Mouse (Mus musculus) liver, embryonic 14.5 days (tissue): Measurements from ENCODE around the gene Gas7. TPM values are rescaled to one million over a fixed set of nuclear protein-coding genes. Genes with fewer than 3 reads are reported as not detected.

Experiments
- ATAC-seq: fragments of 200-750 bp; cut with Nextera tagmentation; 2 replicates; pipeline ENCODE4 v1.8.0; 2017; ENCODE audit warnings: moderate number of reproducible peaks, mild to moderate bottlenecking, moderate library complexity; ENCODE audit not compliant: insufficient read depth
- DNase-seq, 3 experiments: peaks; one replicate each; pipeline ENCODE4 v3.0.0-alpha.2; 2012 to 2013; ENCODE audit warnings: low read depth in 3 of 3, low spot score in 3 of 3
- H3K27ac ChIP-seq: fragments of 300-500 bp; sonication (generic); 2 replicates; pipeline ENCODE4 v1.5.1; 2014; ENCODE audit warnings: moderate library complexity, mild to moderate bottlenecking, control low read depth, inconsistent platforms
- H3K27me3 ChIP-seq: fragments of 300-500 bp; sonication (generic); 2 replicates; pipeline ENCODE4 v1.6.1; 2014; ENCODE audit warnings: mild to moderate bottlenecking, low read length, moderate library complexity; ENCODE audit not compliant: control insufficient read depth, insufficient read depth
- H3K36me3 ChIP-seq: fragments of 300-500 bp; sonication (generic); replicated peaks from 2 replicates; pipeline ENCODE4 v1.6.1; 2014; ENCODE audit warnings: low read depth; ENCODE audit not compliant: control insufficient read depth, insufficient read depth
- H3K4me1 ChIP-seq, 2 experiments: fragments of 200-500 bp in 1 of 2; fragments of 300-500 bp in 1 of 2; sonication (generic) in 1 of 2; replicated peaks; 2 replicates each; pipeline ENCODE4 v1.6.1; 2012 to 2014; ENCODE audit warnings: antibody characterized with exemption in 1 of 2, inconsistent platforms in 1 of 2, low read length in 1 of 2; ENCODE audit not compliant: control insufficient read depth in 2 of 2, insufficient read depth in 2 of 2
- H3K4me2 ChIP-seq: fragments of 300-500 bp; sonication (generic); 2 replicates; pipeline ENCODE4 v1.6.1; 2014; ENCODE audit warnings: low read depth, mild to moderate bottlenecking, control low read depth, moderate library complexity
- H3K4me3 ChIP-seq, 2 experiments: fragments of 200-500 bp in 1 of 2; fragments of 300-500 bp in 1 of 2; sonication (generic) in 1 of 2; 2 replicates each; pipeline ENCODE4 v1.5.1; 2012 to 2014; ENCODE audit warnings: low read depth in 2 of 2, low read length in 2 of 2, mild to moderate bottlenecking in 2 of 2, control low read depth in 1 of 2, inconsistent platforms in 1 of 2, moderate library complexity in 1 of 2; ENCODE audit not compliant: insufficient read depth in 1 of 2
- H3K9ac ChIP-seq: fragments of 300-500 bp; sonication (generic); replicated peaks from 2 replicates; pipeline ENCODE4 v1.6.1; 2014; ENCODE audit warnings: mild to moderate bottlenecking, control low read depth, moderate library complexity
- H3K9me3 ChIP-seq: fragments of 300-500 bp; sonication (generic); 2 replicates; pipeline ENCODE4 v1.6.1; 2016; ENCODE audit warnings: low read length, mixed read lengths; ENCODE audit not compliant: control insufficient read depth
- CTCF ChIP-seq: IDR thresholded peaks from 2 replicates; pipeline ENCODE4 v1.5.1; 2016; ENCODE audit warnings: antibody characterized with exemption, low read depth, control low read depth
- EP300 ChIP-seq: IDR thresholded peaks from 2 replicates; pipeline ENCODE4 v1.6.1; 2016; ENCODE audit warnings: antibody characterized with exemption, low read depth
- WGBS: fragments of 180-500 bp; shearing (Covaris S2); extraction: QIAGEN DNeasy Blood & Tissue Kit; methylation state at CpG from one replicate; pipeline ENCODE4 v1.1.7; 2014; ENCODE audit not compliant: insufficient replicate concordance; 5-methylcytosine and 5-hydroxymethylcytosine counted together
- polyA plus RNA-seq, 2 experiments: library from polyadenylated mRNA; depleted of rRNA in 1 of 2; stranded (reverse) in 1 of 2; unstranded in 1 of 2; fragments of >200 nt; fragmentation: Nextera tagmentation in 1 of 2; extraction: Ambion mirVana in 1 of 2; gene quantifications; 2 replicates each; pipeline versions ENCODE4 v1.2.1 to v1.2.3; 2012 to 2014

Gas7 gene
- polyA plus RNA-seq, 2 experiments, result 0.49 to 1.1 TPM

DNA sequence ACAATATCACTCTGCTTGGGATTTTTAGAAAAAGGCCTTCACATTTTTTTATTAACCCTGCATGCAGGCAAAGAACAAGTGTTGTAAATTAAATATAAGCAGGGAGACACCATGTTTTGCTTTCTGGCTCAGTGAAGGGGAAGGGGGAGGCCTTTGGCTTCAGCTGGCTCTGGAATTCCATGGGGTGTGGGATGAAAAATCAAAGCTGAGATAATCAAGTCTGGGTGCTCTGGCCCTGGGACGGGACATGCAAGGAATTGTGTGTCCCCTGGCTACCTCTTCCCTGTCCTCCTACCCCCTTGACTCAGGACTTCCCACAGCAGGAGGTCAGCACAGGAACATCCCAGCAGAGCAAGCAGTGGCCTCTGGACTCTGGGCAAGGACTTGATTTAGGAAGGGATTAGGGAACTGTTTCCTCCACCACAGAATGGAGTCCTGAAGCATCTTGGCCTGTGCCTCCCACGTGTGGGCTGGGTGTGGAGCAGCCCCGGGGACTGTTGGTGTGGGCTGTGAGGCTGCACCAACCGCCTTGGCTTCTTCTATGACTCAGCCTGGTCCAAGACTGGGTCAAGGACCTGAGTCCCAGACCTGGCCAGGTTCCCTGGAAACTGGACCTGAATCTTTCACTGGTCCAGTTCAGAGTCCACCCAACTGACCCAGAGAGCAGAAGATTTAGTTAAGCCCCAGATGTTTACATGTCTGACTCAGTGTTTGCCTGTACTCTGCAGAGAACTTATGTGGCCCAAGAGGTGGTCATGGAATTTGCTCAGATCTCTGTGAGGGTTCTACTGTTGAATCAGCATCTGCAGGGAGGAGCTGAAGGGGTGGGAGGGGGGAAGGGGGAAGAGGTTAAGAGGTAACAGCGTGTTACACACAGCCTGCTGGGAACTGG is 60.0 kb downstream of the Gas7 start:
- no peaks in the 10 kb centered on the region for H3K9me3 ChIP-seq
- WGBS, result 40% methylated on average over 5 of the region's 5 CpGs
- peaks cover 0 to 8% of the 10 kb centered on the region in 2 experiments; a peak in 2 of 4 replicates for H3K4me1 ChIP-seq
- no peak for DNase-seq
- no peak for ATAC-seq
- no peak overlapping the region for H3K4me3 ChIP-seq
- H3K27me3 ChIP-seq, result no peaks in the 10 kb centered on the region
- H3K27ac ChIP-seq, result no peak overlapping the region
- H3K36me3 ChIP-seq, result no peaks in the 10 kb centered on the region
- H3K4me2 ChIP-seq, result no peak overlapping the region
- TF ChIP-seq CTCF (no peak), EP300 (no peak)
- no peak overlapping the region for H3K9ac ChIP-seq

GRCm38 (mm10) chr11:67515912-67516305 is 60.7 kb downstream of the Gas7 start:
- Histone ChIP-seq H3K4me3 (no peak overlapping the region), H3K27me3 (no peaks in the 10 kb centered on the region), H3K27ac (no peak overlapping the region), H3K9ac (no peak overlapping the region), H3K4me1 (peaks cover 0 to 8% of the 10 kb centered on the region in 2 experiments; a peak in 2 of 4 replicates), H3K4me2 (no peak overlapping the region), H3K36me3 (no peaks in the 10 kb centered on the region), H3K9me3 (no peaks in the 10 kb centered on the region)
- 63% methylated on average over 3 of the region's 3 CpGs for WGBS
- ATAC-seq (no peak), DNase-seq (no peak)
- no peak for TF ChIP-seq EP300
- no peak for TF ChIP-seq CTCF

- Histone ChIP-seq H3K4me3 (no peak overlapping the region), H3K27ac (no peak overlapping the region), H3K4me2 (no peak overlapping the region), H3K4me1 (peaks cover 0 to 8% of the 10 kb centered on the region in 2 experiments; a peak in 2 of 4 replicates), H3K27me3 (no peaks in the 10 kb centered on the region), H3K36me3 (no peaks in the 10 kb centered on the region), H3K9ac (no peak overlapping the region), H3K9me3 (no peaks in the 10 kb centered on the region)
- ATAC-seq (no peak), DNase-seq (no peak)
- peak; percentile 17; the same call in 1 of the 2 replicates for TF ChIP-seq CTCF
- TF ChIP-seq EP300, result no peak
- WGBS, result 47% methylated on average over 2 of the region's 2 CpGs
Observed at GRCm38 (mm10) chr11:67517748-67518147, 62.5 kb downstream of the Gas7 start.

- Histone ChIP-seq H3K27ac (no peak overlapping the region), H3K4me2 (no peak overlapping the region), H3K36me3 (no peaks in the 10 kb centered on the region), H3K4me1 (peaks cover 0 to 8% of the 10 kb centered on the region in 2 experiments; a peak in 2 of 4 replicates), H3K9ac (no peak overlapping the region), H3K27me3 (no peaks in the 10 kb centered on the region), H3K9me3 (no peaks in the 10 kb centered on the region), H3K4me3 (no peak overlapping the region)
- no peak for TF ChIP-seq CTCF
- no peak for TF ChIP-seq EP300
- no peak for ATAC-seq
- no peak for DNase-seq
- WGBS, result 71% methylated on average over 8 of the region's 8 CpGs
Observed at GRCm38 (mm10) chr11:67518985-67519384, 63.7 kb downstream of the Gas7 start.

GRCm38 (mm10) chr11:67522671-67523070 is 67.4 kb downstream of the Gas7 start:
- WGBS, result 38% methylated on average over 2 of the region's 2 CpGs
- DNase-seq (no peak), ATAC-seq (no peak)
- no peaks in the 10 kb centered on the region for H3K27me3 ChIP-seq
- no peaks in the 10 kb centered on the region for H3K9me3 ChIP-seq
- H3K9ac ChIP-seq, result no peak overlapping the region
- H3K4me2 ChIP-seq, result no peak overlapping the region
- H3K4me1 ChIP-seq, result peaks cover 0 to 24% of the 10 kb centered on the region in 2 experiments; a peak in 2 of 4 replicates
- TF ChIP-seq EP300 (no peak), CTCF (no peak)
- no peaks in the 10 kb centered on the region for H3K36me3 ChIP-seq
- H3K4me3 ChIP-seq, result no peak overlapping the region
- no peak overlapping the region for H3K27ac ChIP-seq
